Mouse (Mus musculus) liver, postnatal 0 days (tissue): ENCODE data around the gene Cntd1.

Experiments used
- CTCF ChIP-seq: sonication (generic); IDR thresholded peaks from 2 replicates; pipeline ENCODE4 v1.5.1; 2016; ENCODE audit warnings: antibody characterized with exemption, low read depth
- EP300 ChIP-seq: IDR thresholded peaks from 2 replicates; pipeline ENCODE4 v1.6.1; 2016; ENCODE audit warnings: antibody characterized with exemption, low read depth, mild to moderate bottlenecking

DNA sequence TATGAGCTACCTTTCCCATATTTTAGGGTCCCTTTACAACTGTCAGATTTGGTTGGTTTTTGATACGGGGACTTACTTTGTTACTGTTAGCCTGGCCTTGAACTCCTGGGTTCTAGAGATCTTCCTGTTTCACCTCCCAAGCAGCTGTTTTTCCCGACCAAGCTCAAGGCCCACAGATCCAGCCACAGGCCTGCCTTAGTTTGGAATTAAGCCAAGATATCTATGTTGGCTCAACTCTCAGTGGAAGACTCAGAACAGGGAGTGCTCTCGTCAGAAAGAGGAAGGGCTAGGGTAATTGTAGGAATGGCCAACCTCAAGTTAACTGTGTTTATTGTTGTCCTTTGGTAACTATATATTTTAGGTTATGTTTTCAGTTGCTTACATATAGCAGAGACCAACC is 33.3 kb downstream of the Cntd1 start:
- TF ChIP-seq CTCF = no peak
- no peak for TF ChIP-seq EP300
